Mouse (Mus musculus) G1E (cell line): ENCODE measurements around the gene Hsd17b11.

Source experiments
- CTCF ChIP-seq: IDR thresholded peaks from 2 replicates; pipeline ENCODE4 v1.5.1; 2012; ENCODE audit warnings: low read depth, low read length, inconsistent platforms, mixed read lengths
- GATA1 ChIP-seq: IDR thresholded peaks from 2 replicates; pipeline ENCODE4 v1.6.1; 2012; ENCODE audit warnings: borderline replicate concordance, low read length, inconsistent platforms, mixed read lengths
- POLR2AphosphoS5 ChIP-seq: IDR thresholded peaks from 2 replicates; pipeline ENCODE4 v1.6.1; 2012; ENCODE audit warnings: low read depth, low read length, inconsistent platforms; ENCODE audit not compliant: insufficient replicate concordance
- TAL1 ChIP-seq: conservative IDR thresholded peaks from 2 replicates; pipeline ENCODE4 v1.6.1; 2012; ENCODE audit warnings: low read depth, low read length, inconsistent platforms, mixed read lengths

DNA sequence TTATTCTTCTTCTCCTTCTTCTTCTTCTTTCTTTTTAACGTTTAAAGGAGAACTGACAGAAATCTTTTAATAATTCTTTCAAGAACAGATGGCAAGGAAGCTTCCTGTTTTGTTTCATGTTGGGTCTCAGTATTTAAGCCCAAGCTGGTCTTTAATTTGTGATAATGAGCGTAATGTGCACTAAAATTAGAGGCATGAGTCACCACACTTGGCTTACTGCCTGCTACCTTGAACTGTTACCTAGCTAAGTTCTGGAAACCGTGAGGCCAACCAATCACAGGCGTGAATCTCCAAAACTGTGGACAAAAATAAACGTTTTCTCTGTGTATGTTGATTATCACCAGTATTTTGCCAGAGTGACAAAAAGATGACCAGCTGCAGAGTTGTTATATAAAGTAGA is 23.0 kb downstream of the Hsd17b11 start:
- TF ChIP-seq TAL1 (no peak), CTCF (no peak), GATA1 (no peak), POLR2AphosphoS5 (no peak)
